Mouse (Mus musculus): ENCODE results near the gene Olfr1420.

DNA sequence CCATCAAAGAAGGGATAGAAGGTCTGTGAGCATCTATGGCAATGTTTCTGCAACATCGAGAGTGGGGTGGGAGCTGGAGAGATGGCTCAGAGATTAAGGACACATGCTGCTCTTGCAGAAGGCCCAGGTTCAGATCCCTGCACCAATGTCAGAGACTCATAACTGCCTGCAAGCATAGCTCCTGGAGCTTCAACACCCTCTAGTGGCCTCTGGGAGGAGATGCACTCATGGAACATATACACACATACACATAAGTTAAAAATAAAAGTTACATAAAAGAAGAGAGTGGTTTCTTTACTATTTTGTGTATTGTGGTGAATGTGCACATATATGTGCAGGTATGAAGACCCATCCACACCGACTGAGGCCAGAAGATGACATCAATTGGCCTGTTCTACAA, 18.5 kb upstream of the Olfr1420 start:
- TF ChIP-seq CTCF (IDR thresholded peaks at IDR 0.05; ENCODE audit: extremely low read depth, insufficient read depth, low read length) (no peak), POLR2A (IDR thresholded peaks at IDR 0.05; ENCODE audit: extremely low read depth, insufficient read depth, low read length) (no peak)
